Mouse (Mus musculus): Measurements from ENCODE around the gene Mrps14.

GRCm38 (mm10) chr1:160150726-160151125 is 44.3 kb upstream of the Mrps14 start:
- TF ChIP-seq CTCF (IDR thresholded peaks at IDR 0.05; ENCODE audit: control insufficient read depth, insufficient read depth, low read length) (no peak), POLR2A (IDR thresholded peaks at IDR 0.05; ENCODE audit: borderline replicate concordance, control insufficient read depth, low read depth, low read length) (no peak)
